Mouse (Mus musculus) embryonic facial prominence, embryonic 11.5 days (tissue): ENCODE results near the gene Tdg. TPM values are rescaled to one million over a fixed set of nuclear protein-coding genes. Genes with fewer than 3 reads are reported as not detected.
A peak's percentile ranks its signal among the peaks of the same experiment; 100 is the strongest.

Source experiments
- ATAC-seq: fragments of 200-750 bp; cut with Nextera tagmentation; replicated peaks from 2 replicates; pipeline ENCODE4 v1.8.0; 2017; ENCODE audit warnings: low read depth; ENCODE audit not compliant: insufficient number of reproducible peaks, low FRiP score, low TSS enrichment
- DNase-seq: peaks from one replicate; pipeline ENCODE4 v3.0.0-alpha.2; 2015; ENCODE audit warnings: low spot score
- H3K27ac ChIP-seq: fragments of 300-500 bp; sonication (generic); replicated peaks from 2 replicates; pipeline ENCODE4 v1.5.1; 2014; ENCODE audit warnings: mild to moderate bottlenecking, low read depth, low read length, control low read depth
- H3K27me3 ChIP-seq: fragments of 300-500 bp; sonication (generic); 2 replicates; pipeline ENCODE4 v1.6.1; 2014; ENCODE audit warnings: mild to moderate bottlenecking, low read length, moderate library complexity, mixed read lengths; ENCODE audit not compliant: control insufficient read depth, insufficient read depth
- H3K36me3 ChIP-seq: fragments of 300-500 bp; sonication (generic); replicated peaks from 2 replicates; pipeline ENCODE4 v1.6.1; 2014; ENCODE audit warnings: low read depth, mild to moderate bottlenecking, low read length, moderate library complexity, mixed read lengths; ENCODE audit not compliant: control insufficient read depth, insufficient read depth
- H3K4me1 ChIP-seq: fragments of 300-500 bp; sonication (generic); 2 replicates; pipeline ENCODE4 v1.6.1; 2014; ENCODE audit warnings: low read length, mixed read lengths; ENCODE audit not compliant: control insufficient read depth, insufficient read depth
- H3K4me2 ChIP-seq: fragments of 300-500 bp; sonication (generic); 2 replicates; pipeline ENCODE4 v1.6.1; 2014; ENCODE audit warnings: low read depth, mild to moderate bottlenecking, control low read depth, low read length, moderate library complexity
- H3K4me3 ChIP-seq: fragments of 300-500 bp; sonication (generic); 2 replicates; pipeline ENCODE4 v1.5.1; 2014; ENCODE audit warnings: low read depth, low read length, control low read depth
- H3K9ac ChIP-seq: fragments of 300-500 bp; sonication (generic); replicated peaks from 2 replicates; pipeline ENCODE4 v1.6.1; 2014; ENCODE audit warnings: mild to moderate bottlenecking, control low read depth, low read length
- H3K9me3 ChIP-seq: fragments of 300-500 bp; sonication (generic); replicated peaks from 2 replicates; pipeline ENCODE4 v1.6.1; 2016; ENCODE audit warnings: mild to moderate bottlenecking, low read length, inconsistent platforms, mixed read lengths; ENCODE audit not compliant: control insufficient read depth
- WGBS: fragments of 180-500 bp; shearing (Covaris S2); extraction: QIAGEN DNeasy Blood & Tissue Kit; methylation state at CpG from one replicate; pipeline ENCODE4 v1.1.7; 2014; 5-methylcytosine and 5-hydroxymethylcytosine counted together
- polyA plus RNA-seq: library from polyadenylated mRNA; unstranded; fragments of >200 nt; fragmentation: Nextera tagmentation; extraction: Ambion mirVana; gene quantifications from 2 replicates; pipeline ENCODE4 v1.2.1, GENCODE M21; 2014

The Tdg gene
- polyA plus RNA-seq, 1 experiment from 2014 or later, result 276 TPM

DNA sequence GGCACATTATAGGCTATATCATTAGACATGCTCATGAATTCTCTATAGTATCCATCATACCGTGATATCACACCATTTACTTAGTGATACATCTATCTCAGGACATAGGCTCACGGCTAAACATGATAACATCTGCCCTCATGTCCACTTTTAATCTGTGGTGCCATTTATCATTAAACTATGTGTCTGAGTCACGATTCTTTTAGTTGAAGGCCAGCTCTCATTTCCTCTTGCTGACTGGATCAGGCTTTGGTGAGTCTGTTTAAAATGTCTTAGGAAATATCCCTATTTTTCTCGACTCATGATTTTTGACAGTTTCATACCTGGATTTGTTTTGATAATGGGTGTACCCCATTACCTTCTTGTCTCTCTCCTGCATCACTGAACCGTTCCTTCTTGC is 66.3 kb downstream of the Tdg start, which contains the start of gene Hcfc2:
Hcfc2 (plus strand) TSS at position 205 of the 400 bp plus-strand sequence.
- Histone ChIP-seq H3K27ac (no peak within 1 kb of the TSS), H3K36me3 (no peaks in the 10 kb centered on the region), H3K4me2 (no peak within 1 kb of the TSS), H3K9ac (no peak within 1 kb of the TSS), H3K27me3 (no peaks in the 10 kb centered on the region), H3K4me3 (no peak within 1 kb of the TSS), H3K9me3 (no peaks in the 10 kb centered on the region), H3K4me1 (no peaks in the 10 kb centered on the region)
- ATAC-seq (no peak), DNase-seq (no peak)
- WGBS, result 86% methylated on average over 5 of the region's 5 CpGs

GRCm38 (mm10) chr10:82696453-82697079 is 66.9 kb downstream of the Tdg start:
- Histone ChIP-seq H3K27me3 (no peaks in the 10 kb centered on the region), H3K4me1 (no peaks in the 10 kb centered on the region), H3K9me3 (no peaks in the 10 kb centered on the region), H3K27ac (no peak overlapping the region), H3K4me3 (no peak overlapping the region), H3K4me2 (no peak overlapping the region), H3K36me3 (no peaks in the 10 kb centered on the region), H3K9ac (no peak overlapping the region)
- 78% methylated on average over 4 of the region's 4 CpGs for WGBS
- DNase-seq (no peak), ATAC-seq (no peak)

DNA sequence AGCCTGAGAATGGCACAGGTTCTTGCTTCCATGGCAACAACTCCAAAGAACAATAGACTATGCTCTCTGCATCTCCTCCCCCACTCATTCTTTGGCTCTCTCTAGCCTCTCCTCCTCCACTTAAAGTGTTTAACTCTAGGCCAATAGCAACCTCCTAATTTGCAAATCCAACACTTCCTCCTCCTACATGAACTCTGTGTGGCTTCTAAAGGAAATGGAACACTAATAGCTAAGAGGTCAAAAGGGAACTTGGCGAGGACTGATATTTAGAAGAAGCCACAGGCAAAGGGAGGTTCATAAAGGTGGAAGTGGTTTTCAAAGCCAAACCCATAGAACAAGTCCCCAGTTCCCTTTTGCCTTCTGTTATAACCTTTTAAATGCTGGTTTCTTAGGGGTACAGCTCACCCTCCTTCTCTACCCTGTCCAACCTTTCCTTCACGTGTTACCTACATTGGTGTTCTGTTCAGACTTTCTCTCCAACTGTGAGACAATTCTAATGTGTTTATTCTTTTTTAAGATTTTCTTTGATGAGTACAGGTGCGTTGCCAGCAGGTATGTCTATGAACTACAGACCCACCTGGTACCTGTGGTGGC is 67.8 kb downstream of the Tdg start:
- no peak for ATAC-seq
- DNase-seq, result no peak
- WGBS, result 74% methylated on average over 3 of the region's 3 CpGs
- Histone ChIP-seq H3K36me3 (no peaks in the 10 kb centered on the region), H3K9me3 (no peaks in the 10 kb centered on the region), H3K27ac (no peak overlapping the region), H3K27me3 (no peaks in the 10 kb centered on the region), H3K4me2 (no peak overlapping the region), H3K4me1 (no peaks in the 10 kb centered on the region), H3K9ac (no peak overlapping the region), H3K4me3 (no peak overlapping the region)

DNA sequence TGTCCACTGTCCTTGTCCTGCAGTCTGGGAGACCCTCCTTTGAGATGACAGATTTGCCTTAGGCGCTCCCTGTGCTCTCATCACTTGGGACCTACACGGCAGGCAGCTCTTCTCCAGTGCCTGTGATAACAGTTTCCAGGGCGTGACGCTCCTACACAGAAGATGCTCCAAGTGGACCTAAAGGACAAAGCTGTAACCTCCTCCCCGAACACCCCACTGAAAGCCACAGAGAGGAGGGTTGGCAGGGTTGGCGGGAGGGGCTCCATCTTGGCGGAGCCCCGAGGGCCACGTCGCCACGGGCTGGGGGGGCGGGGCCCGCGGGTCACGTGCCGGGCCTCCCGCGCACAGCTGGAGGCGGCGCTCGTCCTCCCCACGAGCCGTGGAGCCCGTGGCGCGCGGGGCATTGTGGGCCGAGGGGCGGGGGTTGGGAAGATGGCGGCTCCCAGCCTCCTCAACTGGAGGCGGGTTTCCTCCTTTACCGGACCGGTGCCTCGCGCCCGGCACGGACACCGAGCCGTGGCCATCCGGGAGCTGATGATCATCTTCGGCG is 69.2 kb downstream of the Tdg start:
- ATAC-seq (peak; percentile 85), DNase-seq (peak; percentile 92)
- H3K4me2 ChIP-seq, result peak overlapping the region; percentile 87

GRCm38 (mm10) chr10:82699296-82699941 is 69.8 kb downstream of the Tdg start:
- WGBS, result under 1% methylated on average over 59 of the region's 59 CpGs
- Histone ChIP-seq H3K9ac (peak overlapping the region; percentile 79), H3K27ac (no peak overlapping the region), H3K9me3 (no peaks in the 10 kb centered on the region), H3K27me3 (no peaks in the 10 kb centered on the region), H3K36me3 (no peaks in the 10 kb centered on the region), H3K4me3 (peak overlapping the region; percentile 92), H3K4me1 (no peaks in the 10 kb centered on the region), H3K4me2 (peak overlapping the region; percentile 87)
- ATAC-seq (peak; percentile 73), DNase-seq (peak; percentile 34)

More for the DNA sequence above, 69.2 kb downstream of the Tdg start:
- no peaks in the 10 kb centered on the region for H3K27me3 ChIP-seq
- under 1% methylated on average over 33 of the region's 42 CpGs for WGBS
- H3K36me3 ChIP-seq, result no peaks in the 10 kb centered on the region
- peak overlapping the region; percentile 92 for H3K4me3 ChIP-seq
- no peaks in the 10 kb centered on the region for H3K4me1 ChIP-seq
- H3K9ac ChIP-seq, result peak overlapping the region; percentile 79
- H3K27ac ChIP-seq, result peak overlapping the region; percentile 43
- H3K9me3 ChIP-seq, result no peaks in the 10 kb centered on the region

Other genes with a start within 250 kb of the Tdg start
- gene Gm1553, start 137.2 kb upstream of the Tdg start, polyA plus RNA-seq, result not detected in 2 replicates
- 39.0 and 41.2 TPM in 2 replicates for gene 1190007I07Rik, start 6.6 kb upstream of the Tdg start, polyA plus RNA-seq
- 6.5 and 7.2 TPM in 2 replicates for gene Glt8d2, start 60.8 kb downstream of the Tdg start, polyA plus RNA-seq
- 29.9 and 36.5 TPM in 2 replicates for gene Hcfc2, start 66.3 kb downstream of the Tdg start, polyA plus RNA-seq
- gene Nfyb, start 134.3 kb downstream of the Tdg start, polyA plus RNA-seq, result 71.8 and 104 TPM in 2 replicates
- 180 and 185 TPM in 2 replicates for gene Txnrd1, start 204.1 kb downstream of the Tdg start, polyA plus RNA-seq
- gene Eid3, start 236.8 kb downstream of the Tdg start, polyA plus RNA-seq, result 0.58 and 0.81 TPM in 2 replicates